Mouse (Mus musculus) adrenal gland, postnatal 36 days (tissue): Measurements from ENCODE around the gene Kcnj8. TPM values are rescaled to one million over a fixed set of nuclear protein-coding genes. Genes with fewer than 3 reads are reported as not detected.

ENCODE experiments used
- DNase-seq, 2 experiments: peaks; one replicate each; pipeline ENCODE4 v3.0.0; 2021; ENCODE audit warnings: mixed read lengths in 1 of 2
- long read RNA-seq, 2 experiments: library from polyadenylated mRNA; stranded (forward); transcript quantifications; one replicate each; pipeline ENCODE4 v2.0.0; 2021; ENCODE audit warnings: borderline sequencing depth in 2 of 2
- total RNA-seq, 2 experiments: library from RNA; stranded (reverse); gene quantifications; 2 replicates each; pipeline ENCODE4 v1.2.3; 2021

Gene Kcnj8
- total RNA-seq = 10 to 100 TPM; 10.4 to 10.7 TPM
- long read RNA-seq, experiment 1, transcript Kcnj8-202 (3 exons, 2,548 nt) = major isoform, 17 of 23 reads
- long read RNA-seq, experiment 1, partial matches to known transcripts = 1 of 23 reads
- long read RNA-seq, experiment 1, other reads (novel, unspliced or antisense) = 4 of 23 reads
- long read RNA-seq, experiment 2, transcript Kcnj8-202 (3 exons, 2,548 nt) = major isoform, 12 of 15 reads
- long read RNA-seq, experiment 2, partial matches to known transcripts = 3 of 15 reads
- long read RNA-seq, experiment 2, other reads (novel, unspliced or antisense) = 0 of 15 reads

- peak; percentile 71 to 76 for DNase-seq
Measured at GRCm38 (mm10) chr6:142571055-142571618, at the start of gene Kcnj8. TSS of gene Kcnj8 (minus strand) at chr6:142571614.

DNA sequence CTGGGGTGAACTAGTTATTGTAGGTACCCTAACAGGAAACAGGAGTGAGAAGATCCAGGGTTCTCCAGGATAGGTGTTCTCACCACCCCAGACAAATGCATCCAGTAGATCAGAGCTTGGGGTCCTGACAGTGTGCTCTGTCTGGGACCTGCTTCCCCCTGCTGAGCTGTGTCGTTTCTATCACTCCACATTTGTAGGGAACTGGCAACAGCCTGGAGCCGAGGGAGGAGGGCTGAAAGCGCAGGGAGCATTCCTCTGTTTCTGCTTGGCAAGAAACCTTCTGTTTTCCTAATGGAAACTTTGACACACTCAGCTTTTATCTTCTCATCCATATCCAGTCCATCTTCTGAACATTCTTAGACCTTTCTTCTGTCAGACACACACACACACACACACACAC lies 45.2 kb upstream of the Kcnj8 start:
- DNase-seq = no peak

DNA sequence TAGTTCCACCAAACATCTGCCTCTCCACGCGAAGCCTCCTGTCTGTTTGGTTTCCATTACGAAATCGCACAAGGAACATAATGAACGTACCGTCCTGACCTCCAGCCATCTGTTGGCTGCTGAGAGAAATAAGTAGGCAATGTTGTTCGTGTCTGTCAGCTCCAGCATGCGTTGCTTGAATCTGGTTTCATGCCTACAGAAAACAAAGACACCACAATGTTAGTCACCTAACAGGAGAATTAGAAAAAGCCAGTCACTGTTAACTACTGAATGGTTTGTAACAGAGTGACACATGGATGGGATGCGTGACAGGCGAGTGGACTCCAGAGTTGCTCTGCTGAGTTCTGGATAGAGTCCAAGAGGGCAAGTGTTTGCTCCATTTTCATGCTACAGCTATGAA lies 42.9 kb upstream of the Kcnj8 start:
- DNase-seq = peak in 1 of 2 experiments; percentile 8

DNA sequence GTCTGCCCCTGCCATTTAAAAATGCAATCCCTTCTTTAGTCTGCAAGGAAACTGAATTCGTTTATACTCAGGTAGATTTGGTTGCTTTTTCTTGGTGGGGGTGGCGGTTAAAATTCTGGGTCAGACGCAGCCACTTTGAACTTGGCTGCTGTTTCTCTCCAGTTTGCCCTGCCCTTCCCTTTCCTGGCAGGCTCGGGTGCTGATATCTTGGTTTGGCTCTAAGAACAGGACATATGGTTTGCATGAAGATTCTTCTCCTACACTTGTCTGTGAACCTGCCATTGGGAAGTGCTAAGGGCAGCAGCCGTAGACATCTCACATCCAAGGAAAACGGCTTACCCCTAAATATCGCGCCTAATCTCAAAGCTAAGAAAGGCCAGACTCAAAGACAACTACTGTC lies 41.0 kb upstream of the Kcnj8 start:
- no peak for DNase-seq

DNA sequence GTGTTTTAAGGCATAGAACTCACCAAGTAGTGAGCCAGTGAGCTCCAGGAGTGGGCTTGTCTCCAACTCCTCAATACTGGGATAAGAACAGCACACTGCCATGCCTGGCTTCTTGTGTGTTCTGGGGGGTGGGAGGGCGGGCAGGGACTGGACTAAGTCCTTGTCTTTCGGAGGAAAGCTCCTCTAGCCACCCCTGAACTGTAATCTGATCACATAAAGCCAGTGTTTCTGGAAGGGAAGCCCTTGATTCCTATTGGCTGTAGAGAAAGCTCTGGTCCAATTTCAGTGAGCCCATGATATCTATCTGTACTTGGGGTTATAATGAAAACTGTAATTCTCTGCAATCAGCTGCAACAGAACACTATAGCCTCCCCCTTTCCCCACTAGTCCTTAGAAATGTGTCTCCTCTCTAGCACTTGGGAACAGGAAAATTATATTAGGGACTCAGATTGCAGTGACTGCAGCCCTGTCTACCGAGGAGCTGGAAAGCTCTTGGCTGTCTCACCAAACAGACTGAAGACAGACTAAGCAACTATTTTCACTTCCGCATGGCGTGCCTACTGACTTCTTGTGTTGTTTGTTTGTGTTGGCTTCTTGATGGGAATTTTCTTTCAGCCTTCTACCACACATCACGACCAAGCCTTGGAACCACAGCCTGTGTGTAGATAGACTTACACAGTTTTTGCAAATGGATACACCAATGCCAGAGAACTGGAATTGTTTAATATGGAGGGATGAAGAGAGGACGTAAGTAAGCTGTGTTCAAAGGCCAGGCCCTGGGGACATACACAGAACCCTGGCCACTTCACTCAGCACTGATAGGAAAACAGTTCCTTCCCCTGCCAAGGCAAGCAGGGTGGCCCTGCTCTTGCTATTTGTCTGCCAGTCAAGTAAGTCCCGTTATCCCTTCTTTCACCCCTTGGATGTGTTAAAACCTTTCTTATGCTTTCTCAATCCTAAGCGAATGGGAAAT lies 38.3 kb upstream of the Kcnj8 start:
- DNase-seq = no peak

DNA sequence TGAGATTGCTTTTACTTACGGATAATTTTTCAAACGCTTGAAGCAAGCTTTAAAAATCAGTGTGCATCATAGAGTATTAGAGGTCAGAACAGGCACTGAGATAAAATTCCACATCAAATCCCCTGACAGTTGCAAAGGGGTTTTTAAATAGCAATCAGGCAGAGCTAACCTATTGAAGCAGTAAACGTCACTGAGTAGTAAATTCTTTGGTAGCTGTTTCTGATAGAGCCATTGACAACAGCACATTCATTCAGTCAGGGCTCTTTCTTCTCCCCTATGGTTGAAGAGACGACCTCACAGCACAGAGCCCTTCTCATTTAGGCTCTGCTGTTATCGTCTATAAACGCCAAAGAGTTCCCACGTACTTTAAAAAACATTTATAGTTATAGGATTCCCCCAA lies 35.7 kb upstream of the Kcnj8 start:
- DNase-seq = no peak

- no peak for DNase-seq
Measured at GRCm38 (mm10) chr6:142602772-142603171, 31.4 kb upstream of the Kcnj8 start.

GRCm38 (mm10) chr6:142578831-142579230 lies 7.4 kb upstream of the Kcnj8 start:
- peak; percentile 13 to 39 for DNase-seq

DNA sequence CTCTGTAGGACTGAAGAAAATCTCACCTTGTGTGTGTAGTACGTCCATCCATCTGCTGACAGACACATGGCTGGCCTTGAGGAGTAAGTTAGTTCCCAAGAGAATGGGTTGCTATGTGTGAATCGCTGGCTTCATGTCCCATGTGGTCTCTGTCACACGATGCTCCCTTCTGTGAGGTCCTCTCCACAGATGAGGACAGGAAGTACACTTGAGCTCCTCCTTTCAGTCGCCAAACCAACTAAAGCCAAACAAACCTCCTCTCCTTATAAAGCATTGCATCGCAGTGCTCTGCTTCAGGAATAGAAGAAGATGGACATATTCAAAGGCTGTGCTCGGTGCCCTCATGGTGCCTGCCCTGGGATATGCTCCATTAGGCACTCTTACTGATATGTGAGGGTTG lies 6.4 kb upstream of the Kcnj8 start:
- no peak for DNase-seq

DNA sequence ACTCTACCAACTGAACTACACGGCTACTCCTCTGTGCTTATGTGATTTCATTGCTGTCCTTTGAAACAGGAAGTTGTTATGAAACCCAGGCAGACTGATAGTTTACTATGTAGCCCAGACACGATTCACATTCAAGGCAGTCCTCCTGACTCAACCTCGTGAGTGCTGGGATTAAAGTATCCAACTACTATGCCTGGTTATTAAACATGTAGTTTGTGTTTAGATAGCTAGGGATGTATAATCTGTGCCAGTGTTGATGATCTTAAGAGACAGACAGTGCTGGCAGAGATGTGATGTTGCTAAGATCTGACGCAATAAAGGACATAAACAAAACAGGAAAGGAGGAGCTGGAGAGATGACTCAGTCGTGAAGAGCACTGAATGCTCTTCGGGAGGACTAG lies 1.5 kb upstream of the Kcnj8 start:
- no peak for DNase-seq

DNA sequence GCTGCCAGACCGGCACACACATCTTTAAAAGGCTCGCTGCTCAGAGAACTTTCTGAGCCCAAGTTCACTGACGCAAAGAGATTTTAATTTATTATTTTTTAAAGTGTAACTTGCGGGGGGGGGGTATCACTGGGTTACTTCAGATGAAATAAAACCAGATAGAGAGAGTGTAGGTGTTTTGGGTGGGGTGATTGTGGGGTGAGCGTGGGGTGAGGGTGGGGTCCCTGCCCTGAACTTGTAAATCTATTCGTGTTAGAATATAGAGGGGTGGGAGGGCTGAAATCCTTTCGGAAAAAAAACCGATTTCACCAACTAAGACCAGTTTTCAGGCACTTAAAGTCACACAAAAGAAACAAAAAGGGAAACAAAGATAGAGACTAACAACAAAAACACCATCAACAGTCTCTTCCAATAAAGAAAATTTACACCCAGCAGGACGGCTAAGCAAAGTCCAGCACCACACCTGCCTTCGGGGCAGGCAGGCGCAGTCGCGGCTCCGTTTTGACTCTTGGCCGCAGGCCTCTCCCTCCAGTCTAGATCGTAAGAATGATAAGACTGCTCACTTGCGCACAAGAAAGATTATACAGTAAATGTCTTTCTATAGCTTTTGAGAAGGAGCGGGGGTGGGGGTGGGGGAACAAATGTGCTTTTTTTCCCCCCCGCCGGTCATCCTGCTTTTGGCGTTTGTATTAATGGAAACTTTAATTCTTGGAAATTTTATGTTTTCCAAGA lies 381 bp upstream of the Kcnj8 start:
- DNase-seq = peak; percentile 19 to 43

- no peak for DNase-seq
Measured at GRCm38 (mm10) chr6:142570046-142570770, 1.2 kb downstream of the Kcnj8 start.

DNA sequence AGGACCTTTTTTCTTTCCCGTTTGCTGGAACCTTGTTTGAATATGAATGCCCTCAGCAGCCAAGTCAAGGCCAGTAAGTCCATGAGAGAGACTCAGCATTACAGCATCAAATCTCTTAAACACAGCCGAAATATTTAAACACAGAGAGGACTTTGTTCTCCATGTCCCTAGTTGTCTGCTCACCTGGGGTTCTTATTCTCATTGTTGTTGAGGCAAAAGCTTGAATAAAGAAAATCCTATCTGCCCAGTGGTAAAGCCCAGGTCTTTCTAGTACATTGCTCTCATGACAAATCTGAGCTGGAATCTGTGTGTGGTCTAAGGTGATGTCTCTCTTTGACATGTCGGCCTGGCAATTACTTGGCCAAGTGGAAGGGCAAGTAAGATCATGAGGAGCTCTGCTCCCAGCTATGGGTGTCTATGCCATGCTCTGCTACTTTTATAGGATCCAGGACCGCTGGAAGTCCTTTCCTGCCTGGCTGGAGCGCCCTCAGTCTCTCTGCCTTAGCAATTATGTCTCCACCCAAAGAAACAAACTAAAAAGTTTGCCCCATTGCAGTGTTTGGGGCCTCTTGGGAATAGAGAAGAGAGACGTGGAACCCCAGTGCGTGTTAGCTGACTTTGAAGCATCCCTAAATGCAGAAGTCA lies 2.6 kb downstream of the Kcnj8 start:
- no peak for DNase-seq

- peak; percentile 81 to 83 for DNase-seq
Measured at GRCm38 (mm10) chr6:142567452-142567851, 4.0 kb downstream of the Kcnj8 start.

DNA sequence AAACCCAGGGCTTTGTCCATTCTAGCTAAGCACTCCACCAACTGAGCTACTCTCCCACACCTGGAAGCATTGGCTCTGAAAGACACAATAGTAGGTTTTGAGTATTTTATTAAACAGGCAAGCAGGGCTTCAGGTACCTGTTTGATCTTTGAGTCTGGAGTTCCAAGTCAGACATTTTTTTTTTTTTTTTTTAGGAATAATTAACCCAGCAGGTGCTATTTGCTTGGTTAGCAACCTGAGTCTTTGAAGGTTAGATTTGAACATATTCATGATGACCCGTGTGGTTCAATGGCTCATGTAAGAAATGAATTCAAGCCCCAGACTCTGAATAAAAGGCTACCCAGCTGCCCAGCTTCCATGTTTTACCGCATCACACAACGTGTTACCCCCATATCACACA lies 6.7 kb downstream of the Kcnj8 start:
- DNase-seq = no peak

DNA sequence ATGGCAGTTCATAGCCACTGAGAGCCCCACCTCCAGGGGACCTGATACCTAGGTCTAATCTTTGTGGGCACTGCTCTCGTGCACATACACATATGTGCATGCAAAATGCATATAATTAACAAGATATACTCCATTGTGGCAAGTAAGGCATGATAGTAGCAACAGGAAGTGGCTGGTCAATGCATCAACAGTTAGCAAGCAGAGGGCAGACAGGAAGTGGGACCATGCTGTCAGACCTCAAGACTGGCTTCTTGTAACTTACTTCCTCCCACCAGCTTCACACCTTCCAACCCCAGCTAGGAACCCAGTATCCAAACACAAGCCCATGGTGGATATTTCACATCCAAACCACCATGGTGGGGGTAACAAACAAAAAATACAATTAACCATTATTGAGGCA lies 10.3 kb downstream of the Kcnj8 start:
- no peak for DNase-seq

GRCm38 (mm10) chr6:142558772-142559679 lies 12.4 kb downstream of the Kcnj8 start:
- DNase-seq = peak in 1 of 2 experiments; percentile 33

- DNase-seq = no peak
Measured at GRCm38 (mm10) chr6:142558076-142558475, 13.3 kb downstream of the Kcnj8 start.

DNA sequence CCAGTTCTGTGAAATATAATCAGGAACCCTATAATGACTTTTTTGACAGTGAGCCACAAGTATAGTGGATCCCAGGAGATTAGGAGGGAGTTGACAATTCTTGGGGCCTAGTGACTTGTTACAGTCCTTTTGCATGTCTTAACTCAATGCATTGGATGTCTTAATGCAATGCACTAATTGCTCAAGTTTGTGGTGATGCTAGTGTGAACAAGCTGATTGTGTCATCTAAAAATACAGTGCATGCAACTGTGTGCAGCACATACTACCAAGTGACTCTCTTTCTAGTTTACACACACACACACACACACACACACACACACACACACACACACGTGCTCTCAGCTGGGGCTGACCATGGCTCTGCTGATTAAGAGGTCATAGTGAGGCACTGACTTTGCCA lies 15.4 kb downstream of the Kcnj8 start:
- DNase-seq = no peak

DNA sequence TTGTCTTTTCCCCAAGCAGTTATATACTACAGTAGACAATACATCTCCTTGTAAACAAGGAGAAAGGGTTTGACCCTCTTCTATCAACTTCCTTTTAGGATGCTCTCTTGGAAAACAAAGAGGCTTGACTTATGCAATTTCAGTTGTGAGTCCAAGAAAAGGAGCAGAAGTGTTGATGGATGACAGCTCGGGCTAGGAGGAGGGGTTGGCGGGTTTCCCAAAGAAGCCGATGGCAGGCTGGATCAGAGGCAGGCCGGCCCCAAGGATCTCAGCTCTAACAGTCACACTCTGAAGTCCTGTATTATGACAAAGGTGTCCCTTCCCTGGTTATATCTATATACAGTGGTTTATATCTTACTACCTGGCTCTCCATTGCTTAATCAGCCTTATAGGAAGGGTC lies 19.9 kb downstream of the Kcnj8 start:
- peak; percentile 38 to 44 for DNase-seq
